Mouse (Mus musculus) limb, embryonic 12.5 days (tissue): ENCODE measurements around the gene Fstl1. TPM values are rescaled to one million over a fixed set of nuclear protein-coding genes. Genes with fewer than 3 reads are reported as not detected.

ENCODE experiments used
- ATAC-seq: fragments of 200-750 bp; cut with Nextera tagmentation; 2 replicates; pipeline ENCODE4 v1.8.0; 2017; ENCODE audit warnings: low read depth, moderate TSS enrichment; ENCODE audit not compliant: insufficient number of reproducible peaks, insufficient read depth, low FRiP score, low TSS enrichment
- H3K27ac ChIP-seq: fragments of 300-500 bp; sonication (generic); 2 replicates; pipeline ENCODE4 v1.5.1; 2016; ENCODE audit warnings: mild to moderate bottlenecking, moderate library complexity
- H3K27me3 ChIP-seq: fragments of 300-500 bp; sonication (generic); 2 replicates; pipeline ENCODE4 v1.6.1; 2016; ENCODE audit warnings: mild to moderate bottlenecking, moderate library complexity
- H3K36me3 ChIP-seq: fragments of 300-500 bp; sonication (generic); 2 replicates; pipeline ENCODE4 v1.6.1; 2016; ENCODE audit warnings: mild to moderate bottlenecking, moderate library complexity
- H3K4me1 ChIP-seq: fragments of 300-500 bp; sonication (generic); replicated peaks from 2 replicates; pipeline ENCODE4 v1.6.1; 2016
- H3K4me2 ChIP-seq: fragments of 300-500 bp; sonication (generic); 2 replicates; pipeline ENCODE4 v1.6.1; 2016; ENCODE audit warnings: mild to moderate bottlenecking, moderate library complexity
- H3K4me3 ChIP-seq: fragments of 300-500 bp; sonication (generic); replicated peaks from 2 replicates; pipeline ENCODE4 v1.5.1; 2016; ENCODE audit warnings: mild to moderate bottlenecking
- H3K9ac ChIP-seq: fragments of 300-500 bp; sonication (generic); replicated peaks from 2 replicates; pipeline ENCODE4 v1.6.1; 2016; ENCODE audit warnings: mild to moderate bottlenecking, moderate library complexity
- H3K9me3 ChIP-seq: fragments of 300-500 bp; sonication (generic); 2 replicates; pipeline ENCODE4 v1.6.1; 2016; ENCODE audit warnings: mild to moderate bottlenecking, moderate library complexity
- WGBS: fragments of 180-500 bp; shearing (Covaris S2); methylation state at CpG from one replicate; pipeline ENCODE4 v1.1.7; 2016; 5-methylcytosine and 5-hydroxymethylcytosine counted together
- polyA plus RNA-seq: library from polyadenylated mRNA; unstranded; fragments of >200 nt; fragmentation: Nextera tagmentation; extraction: Ambion mirVana; gene quantifications from 2 replicates; pipeline ENCODE4 v1.2.1, GENCODE M21; 2016

Fstl1 gene
- polyA plus RNA-seq, 1 experiment from 2014 or later, result 385 TPM

- Histone ChIP-seq H3K4me1 (peaks cover 54% of the 10 kb centered on the region), H3K27me3 (no peaks in the 10 kb centered on the region), H3K4me2 (no peak overlapping the region), H3K36me3 (peaks cover 70% of the 10 kb centered on the region), H3K27ac (no peak overlapping the region), H3K4me3 (no peak overlapping the region), H3K9ac (no peak overlapping the region), H3K9me3 (peaks cover 13% of the 10 kb centered on the region; the same call in 1 of the 2 replicates)
- 92% methylated on average over 9 of the region's 9 CpGs for WGBS
- no peak for ATAC-seq
Measured at GRCm38 (mm10) chr16:37803387-37803950, 26.8 kb downstream of the Fstl1 start.

GRCm38 (mm10) chr16:37805746-37806495 lies 29.2 kb downstream of the Fstl1 start:
- H3K27me3 ChIP-seq, result no peaks in the 10 kb centered on the region
- H3K9ac ChIP-seq, result no peak overlapping the region
- ATAC-seq, result no peak
- no peak overlapping the region for H3K4me2 ChIP-seq
- 0 out of 2 replicates have a peak overlapping the region, but pooled peaks have one; percentile 29 for H3K27ac ChIP-seq
- H3K4me3 ChIP-seq, result no peak overlapping the region
- H3K4me1 ChIP-seq, result peaks cover 56% of the 10 kb centered on the region
- peaks cover 13% of the 10 kb centered on the region; the same call in 1 of the 2 replicates for H3K9me3 ChIP-seq
- peaks cover 68% of the 10 kb centered on the region for H3K36me3 ChIP-seq
- WGBS, result 62% methylated on average over 3 of the region's 3 CpGs

GRCm38 (mm10) chr16:37807269-37807668 lies 30.6 kb downstream of the Fstl1 start:
- Histone ChIP-seq H3K4me2 (no peak overlapping the region), H3K4me3 (no peak overlapping the region), H3K9me3 (peaks cover 13% of the 10 kb centered on the region; the same call in 1 of the 2 replicates), H3K36me3 (peaks cover 63% of the 10 kb centered on the region), H3K27ac (no peak overlapping the region), H3K27me3 (no peaks in the 10 kb centered on the region), H3K9ac (no peak overlapping the region), H3K4me1 (peaks cover 49% of the 10 kb centered on the region)
- ATAC-seq, result no peak
- WGBS, result 76% methylated on average over 8 of the region's 8 CpGs

- peaks cover 54% of the 10 kb centered on the region for H3K4me1 ChIP-seq
- WGBS, result 42% methylated on average over 10 of the region's 10 CpGs
- ATAC-seq, result no peak; the same call in 1 of the 2 replicates
- H3K36me3 ChIP-seq, result peaks cover 48% of the 10 kb centered on the region
- H3K27ac ChIP-seq, result peak overlapping the region; percentile 78
- H3K4me3 ChIP-seq, result no peak overlapping the region
- H3K9ac ChIP-seq, result no peak overlapping the region
- no peak overlapping the region; the same call in 1 of the 2 replicates for H3K4me2 ChIP-seq
- peaks cover 8% of the 10 kb centered on the region; the same call in 1 of the 2 replicates for H3K9me3 ChIP-seq
- H3K27me3 ChIP-seq, result no peaks in the 10 kb centered on the region
Measured at GRCm38 (mm10) chr16:37808866-37809622, 32.4 kb downstream of the Fstl1 start.

- Histone ChIP-seq H3K9ac (no peak overlapping the region), H3K27me3 (no peaks in the 10 kb centered on the region), H3K9me3 (peaks cover 7% of the 10 kb centered on the region; the same call in 1 of the 2 replicates), H3K4me1 (peaks cover 58% of the 10 kb centered on the region), H3K27ac (peak overlapping the region; percentile 78), H3K4me2 (no peak overlapping the region), H3K36me3 (peaks cover 42% of the 10 kb centered on the region), H3K4me3 (no peak overlapping the region)
- 77% methylated on average over 6 of the region's 6 CpGs for WGBS
- ATAC-seq, result no peak
Measured at GRCm38 (mm10) chr16:37809623-37809992, 32.9 kb downstream of the Fstl1 start.

- WGBS, result 88% methylated on average over 8 of the region's 8 CpGs
- no peak for ATAC-seq
- Histone ChIP-seq H3K4me2 (no peak overlapping the region), H3K27ac (no peak overlapping the region), H3K4me3 (no peak overlapping the region), H3K4me1 (peaks cover 49% of the 10 kb centered on the region), H3K27me3 (no peaks in the 10 kb centered on the region), H3K36me3 (peaks cover 45% of the 10 kb centered on the region), H3K9ac (no peak overlapping the region), H3K9me3 (no peaks in the 10 kb centered on the region)
Measured at GRCm38 (mm10) chr16:37811874-37812273, 35.2 kb downstream of the Fstl1 start.

- WGBS, result 47% methylated on average over 9 of the region's 9 CpGs
- ATAC-seq, result no peak
- Histone ChIP-seq H3K4me3 (no peak overlapping the region), H3K36me3 (peaks cover 42% of the 10 kb centered on the region), H3K27me3 (no peaks in the 10 kb centered on the region), H3K27ac (0 out of 2 replicates have a peak overlapping the region, but pooled peaks have one; percentile 9), H3K9me3 (no peaks in the 10 kb centered on the region), H3K4me1 (peaks cover 43% of the 10 kb centered on the region), H3K9ac (no peak overlapping the region), H3K4me2 (no peak overlapping the region)
Measured at GRCm38 (mm10) chr16:37812474-37812886, 35.8 kb downstream of the Fstl1 start.

GRCm38 (mm10) chr16:37813691-37814382 lies 37.2 kb downstream of the Fstl1 start:
- WGBS, result 33% methylated on average over 5 of the region's 5 CpGs
- no peak for ATAC-seq
- H3K9me3 ChIP-seq, result no peaks in the 10 kb centered on the region
- H3K4me1 ChIP-seq, result peaks cover 33% of the 10 kb centered on the region
- peak overlapping the region; percentile 77 for H3K27ac ChIP-seq
- peak overlapping the region; percentile 24 for H3K4me2 ChIP-seq
- no peaks in the 10 kb centered on the region for H3K27me3 ChIP-seq
- no peak overlapping the region for H3K9ac ChIP-seq
- H3K4me3 ChIP-seq, result no peak overlapping the region
- peaks cover 52% of the 10 kb centered on the region for H3K36me3 ChIP-seq

- 43% methylated on average over 7 of the region's 7 CpGs for WGBS
- Histone ChIP-seq H3K27ac (peak overlapping the region; percentile 77), H3K4me3 (no peak overlapping the region), H3K4me1 (peaks cover 28% of the 10 kb centered on the region), H3K4me2 (peak overlapping the region; percentile 24; the same call in 1 of the 2 replicates), H3K27me3 (no peaks in the 10 kb centered on the region), H3K9ac (no peak overlapping the region), H3K9me3 (no peaks in the 10 kb centered on the region), H3K36me3 (peaks cover 59% of the 10 kb centered on the region)
- ATAC-seq, result peak; percentile 89
Measured at GRCm38 (mm10) chr16:37814383-37814971, 37.8 kb downstream of the Fstl1 start.

- Histone ChIP-seq H3K4me2 (no peak overlapping the region), H3K27ac (no peak overlapping the region), H3K36me3 (peaks cover 79% of the 10 kb centered on the region), H3K4me3 (no peak overlapping the region), H3K27me3 (no peaks in the 10 kb centered on the region), H3K9me3 (no peaks in the 10 kb centered on the region), H3K9ac (no peak overlapping the region), H3K4me1 (peaks cover 17% of the 10 kb centered on the region)
- 89% methylated on average over 4 of the region's 4 CpGs for WGBS
- ATAC-seq, result no peak
Measured at GRCm38 (mm10) chr16:37817986-37818385, 41.3 kb downstream of the Fstl1 start.
